Mouse (Mus musculus) limb, embryonic 14.5 days (tissue): ENCODE data around the gene Gm47955. TPM values are rescaled to one million over a fixed set of nuclear protein-coding genes. Genes with fewer than 3 reads are reported as not detected.

Experiments used
- ATAC-seq: fragments of 200-750 bp; cut with Nextera tagmentation; 2 replicates; pipeline ENCODE4 v1.8.0; 2017; ENCODE audit warnings: low read depth, moderate number of reproducible peaks, moderate TSS enrichment; ENCODE audit not compliant: low FRiP score
- DNase-seq: peaks from one replicate; pipeline ENCODE4 v3.0.0-alpha.2; 2015; ENCODE audit warnings: low spot score
- H3K27ac ChIP-seq: fragments of 300-500 bp; sonication (generic); replicated peaks from 2 replicates; pipeline ENCODE4 v1.5.1; 2014; ENCODE audit warnings: low read depth, mild to moderate bottlenecking, low read length, moderate library complexity, mixed read lengths
- H3K27me3 ChIP-seq: fragments of 300-500 bp; sonication (generic); 2 replicates; pipeline ENCODE4 v1.6.1; 2014; ENCODE audit warnings: low read length, mixed read lengths; ENCODE audit not compliant: control insufficient read depth, insufficient read depth
- H3K36me3 ChIP-seq: fragments of 300-500 bp; sonication (generic); 2 replicates; pipeline ENCODE4 v1.6.1; 2014; ENCODE audit warnings: mild to moderate bottlenecking, low read length, moderate library complexity, mixed read lengths; ENCODE audit not compliant: control insufficient read depth, insufficient read depth
- H3K4me1 ChIP-seq: fragments of 300-500 bp; sonication (generic); 2 replicates; pipeline ENCODE4 v1.6.1; 2014; ENCODE audit warnings: antibody characterized with exemption, low read length, mixed read lengths; ENCODE audit not compliant: control insufficient read depth, insufficient read depth
- H3K4me2 ChIP-seq: fragments of 300-500 bp; sonication (generic); replicated peaks from 2 replicates; pipeline ENCODE4 v1.6.1; 2014; ENCODE audit warnings: low read depth, mild to moderate bottlenecking, low read length, moderate library complexity; ENCODE audit not compliant: severe bottlenecking
- H3K4me3 ChIP-seq: fragments of 300-500 bp; sonication (generic); replicated peaks from 2 replicates; pipeline ENCODE4 v1.5.1; 2014; ENCODE audit warnings: low read length
- H3K9ac ChIP-seq: fragments of 300-500 bp; sonication (generic); 2 replicates; pipeline ENCODE4 v1.6.1; 2014; ENCODE audit warnings: mild to moderate bottlenecking, low read depth, low read length, moderate library complexity; ENCODE audit not compliant: severe bottlenecking
- H3K9me3 ChIP-seq: fragments of 300-500 bp; sonication (generic); 2 replicates; pipeline ENCODE4 v1.6.1; 2016; ENCODE audit warnings: low read length; ENCODE audit not compliant: control insufficient read depth
- POLR2A ChIP-seq: fragments of 200-500 bp; IDR thresholded peaks from 2 replicates; pipeline ENCODE4 v1.8.0; 2012; ENCODE audit warnings: inconsistent platforms, mild to moderate bottlenecking, moderate library complexity, borderline replicate concordance; ENCODE audit not compliant: insufficient read depth, insufficient read length; ENCODE audit errors: extremely low read depth
- WGBS: fragments of 180-500 bp; shearing (Covaris S2); extraction: QIAGEN DNeasy Blood & Tissue Kit; methylation state at CpG from one replicate; pipeline ENCODE4 v1.1.7; 2014; 5-methylcytosine and 5-hydroxymethylcytosine counted together
- polyA plus RNA-seq, 2 experiments: library from polyadenylated mRNA; depleted of rRNA in 1 of 2; stranded (reverse) in 1 of 2; unstranded in 1 of 2; fragments of >200 nt; fragmentation: Nextera tagmentation in 1 of 2; extraction: Ambion mirVana in 1 of 2; gene quantifications; 2 replicates each; pipeline versions ENCODE4 v1.2.1 to v1.2.3; 2012 to 2014

Gm47955 gene
- polyA plus RNA-seq, 2 experiments: not detected

DNA sequence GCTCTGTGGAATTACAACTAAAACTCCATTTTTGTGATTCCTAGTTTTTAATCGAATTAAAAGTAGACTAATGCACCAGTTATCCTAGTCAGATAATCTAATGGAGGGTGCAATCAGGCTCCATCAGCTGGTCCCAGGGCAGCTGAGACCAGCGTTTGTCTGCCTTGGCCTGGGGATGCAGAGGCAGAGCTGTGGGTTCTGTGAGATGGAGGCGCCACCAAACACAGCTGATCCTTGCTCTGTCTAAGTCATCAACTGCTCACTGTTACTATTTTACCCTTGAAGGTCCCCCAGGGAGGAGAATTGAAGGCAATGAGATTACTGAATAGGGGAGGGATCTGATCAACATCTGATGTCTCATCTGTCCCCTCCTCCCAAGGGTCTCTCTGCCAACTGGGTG, 6.3 kb downstream of the Gm47955 start:
- Histone ChIP-seq H3K4me3 (no peak overlapping the region), H3K9me3 (no peaks in the 10 kb centered on the region), H3K36me3 (no peaks in the 10 kb centered on the region), H3K4me1 (no peaks in the 10 kb centered on the region), H3K9ac (no peak overlapping the region), H3K4me2 (no peak overlapping the region), H3K27me3 (no peaks in the 10 kb centered on the region), H3K27ac (no peak overlapping the region)
- ATAC-seq (no peak), DNase-seq (no peak)
- TF ChIP-seq POLR2A: no peak
- 72% methylated on average over 3 of the region's 3 CpGs for WGBS

DNA sequence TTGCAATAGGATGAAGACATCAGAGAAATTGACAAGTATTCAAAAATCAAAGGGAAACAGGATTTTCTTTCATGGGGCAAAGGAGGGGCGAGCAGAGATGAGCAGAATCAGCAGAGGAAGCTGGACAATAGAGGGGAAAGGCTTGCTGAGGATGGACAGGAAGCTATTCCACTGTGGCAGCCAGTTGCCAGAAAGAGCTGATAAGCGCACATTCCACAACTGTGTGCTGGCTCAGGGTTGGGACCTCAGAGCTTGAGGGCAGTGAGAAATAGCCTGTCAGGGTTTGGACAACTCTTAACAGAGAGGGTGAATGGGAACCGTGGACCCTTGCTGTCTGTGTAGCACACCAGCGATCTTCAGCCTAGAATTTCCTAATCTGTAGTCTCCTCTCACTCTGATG, 12.0 kb downstream of the Gm47955 start:
- H3K9me3 ChIP-seq: no peaks in the 10 kb centered on the region
- DNase-seq: no peak
- H3K36me3 ChIP-seq: no peaks in the 10 kb centered on the region
- no peak for ATAC-seq
- no peak overlapping the region for H3K9ac ChIP-seq
- H3K4me2 ChIP-seq: no peak overlapping the region
- no peak for TF ChIP-seq POLR2A
- no peak overlapping the region for H3K4me3 ChIP-seq
- no peaks in the 10 kb centered on the region for H3K4me1 ChIP-seq
- H3K27me3 ChIP-seq: no peaks in the 10 kb centered on the region
- 47% methylated on average over 4 of the region's 4 CpGs for WGBS
- H3K27ac ChIP-seq: no peak overlapping the region

- H3K27me3 ChIP-seq: no peaks in the 10 kb centered on the region
- no peak for ATAC-seq
- no peak overlapping the region for H3K9ac ChIP-seq
- no peaks in the 10 kb centered on the region for H3K4me1 ChIP-seq
- no peak for TF ChIP-seq POLR2A
- H3K36me3 ChIP-seq: no peaks in the 10 kb centered on the region
- no peaks in the 10 kb centered on the region for H3K9me3 ChIP-seq
- 69% methylated on average over 1 of the region's 1 CpGs for WGBS
- H3K4me3 ChIP-seq: no peak overlapping the region
- DNase-seq: no peak
- no peak overlapping the region for H3K4me2 ChIP-seq
- no peak overlapping the region for H3K27ac ChIP-seq
Observed at GRCm38 (mm10) chr1:82973244-82973643, 13.2 kb downstream of the Gm47955 start.

DNA sequence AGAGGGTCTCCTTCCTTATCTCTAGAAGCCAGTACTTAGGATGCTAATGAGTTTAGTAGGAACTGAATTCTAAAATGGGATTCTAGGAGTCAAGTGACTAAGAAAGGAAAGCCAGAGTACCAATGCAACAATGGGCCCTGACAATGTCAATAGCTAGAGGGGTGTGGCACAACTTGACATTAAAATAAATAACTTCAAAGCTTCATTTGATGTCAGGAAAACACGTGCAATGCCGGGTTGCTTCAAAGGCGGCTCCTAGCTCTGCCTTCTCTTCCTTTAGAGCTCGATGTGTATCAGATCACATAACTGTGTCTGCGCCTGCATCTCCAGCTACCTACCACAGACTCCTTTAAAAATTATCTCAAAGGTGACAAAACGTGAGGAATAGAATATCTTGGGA, 13.8 kb downstream of the Gm47955 start:
- no peak for DNase-seq
- Histone ChIP-seq H3K4me2 (no peak overlapping the region), H3K27ac (no peak overlapping the region), H3K9me3 (no peaks in the 10 kb centered on the region), H3K9ac (no peak overlapping the region), H3K4me1 (no peaks in the 10 kb centered on the region), H3K36me3 (no peaks in the 10 kb centered on the region), H3K27me3 (no peaks in the 10 kb centered on the region), H3K4me3 (no peak overlapping the region)
- ATAC-seq: no peak
- WGBS: 66% methylated on average over 6 of the region's 6 CpGs
- no peak for TF ChIP-seq POLR2A

DNA sequence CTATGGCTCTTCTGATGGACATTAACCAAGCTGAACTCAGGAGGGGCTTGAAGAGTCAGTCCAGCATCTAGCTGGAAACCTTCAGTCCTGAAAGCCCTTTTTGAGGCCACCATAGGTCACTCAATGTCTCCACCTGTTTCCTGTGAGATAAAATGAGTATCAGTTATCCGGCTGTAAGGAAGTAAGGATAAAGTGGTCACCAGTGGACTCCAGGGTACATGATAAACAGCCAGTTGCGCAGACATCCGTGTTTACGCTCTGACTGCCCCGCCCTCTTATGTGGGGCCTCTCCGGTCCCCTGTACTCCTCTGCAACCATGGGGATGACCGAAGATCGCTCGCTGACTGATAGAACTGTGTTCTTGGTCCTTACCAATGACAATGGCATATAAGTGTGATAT, 14.3 kb downstream of the Gm47955 start:
- WGBS: 92% methylated on average over 9 of the region's 9 CpGs
- no peak overlapping the region for H3K4me2 ChIP-seq

GRCm38 (mm10) chr1:82975750-82976149, 15.7 kb downstream of the Gm47955 start:
- Histone ChIP-seq H3K4me2 (no peak overlapping the region), H3K4me3 (no peak overlapping the region), H3K27ac (no peak overlapping the region), H3K4me1 (no peaks in the 10 kb centered on the region), H3K36me3 (no peaks in the 10 kb centered on the region), H3K27me3 (no peaks in the 10 kb centered on the region), H3K9me3 (no peaks in the 10 kb centered on the region), H3K9ac (no peak overlapping the region)
- DNase-seq (no peak), ATAC-seq (no peak)
- 79% methylated on average over 5 of the region's 5 CpGs for WGBS
- no peak for TF ChIP-seq POLR2A

More for the DNA sequence above, 14.3 kb downstream of the Gm47955 start:
- Histone ChIP-seq H3K36me3 (no peaks in the 10 kb centered on the region), H3K27me3 (no peaks in the 10 kb centered on the region), H3K9me3 (no peaks in the 10 kb centered on the region), H3K27ac (no peak overlapping the region), H3K4me3 (no peak overlapping the region), H3K4me1 (no peaks in the 10 kb centered on the region), H3K9ac (no peak overlapping the region)
- no peak for TF ChIP-seq POLR2A
- ATAC-seq (no peak), DNase-seq (no peak)
